Mouse (Mus musculus) intestine, postnatal 0 days (tissue): ENCODE measurements around the gene Gm43738. TPM values are rescaled to one million over a fixed set of nuclear protein-coding genes. Genes with fewer than 3 reads are reported as not detected.

Experiments used
- ATAC-seq: fragments of 200-750 bp; cut with Nextera tagmentation; 2 replicates; pipeline ENCODE4 v1.8.0; 2017; ENCODE audit warnings: mild to moderate bottlenecking, moderate TSS enrichment, moderate library complexity
- H3K27ac ChIP-seq: fragments of 300-500 bp; sonication (generic); 2 replicates; pipeline ENCODE4 v1.5.1; 2014; ENCODE audit warnings: mild to moderate bottlenecking, low read depth, low read length, moderate library complexity
- H3K27me3 ChIP-seq: fragments of 300-500 bp; sonication (generic); replicated peaks from 2 replicates; pipeline ENCODE4 v1.6.1; 2014; ENCODE audit warnings: low read length, mixed read lengths; ENCODE audit not compliant: control insufficient read depth, insufficient read depth
- H3K36me3 ChIP-seq: fragments of 300-500 bp; sonication (generic); 2 replicates; pipeline ENCODE4 v1.6.1; 2014; ENCODE audit warnings: mild to moderate bottlenecking, moderate library complexity; ENCODE audit not compliant: control insufficient read depth, insufficient read depth
- H3K4me1 ChIP-seq: fragments of 300-500 bp; sonication (generic); replicated peaks from 2 replicates; pipeline ENCODE4 v1.6.1; 2014; ENCODE audit warnings: antibody characterized with exemption, low read length, mixed read lengths; ENCODE audit not compliant: control insufficient read depth, insufficient read depth
- H3K4me2 ChIP-seq: fragments of 300-500 bp; sonication (generic); replicated peaks from 2 replicates; pipeline ENCODE4 v1.6.1; 2014; ENCODE audit warnings: low read depth, mild to moderate bottlenecking, moderate library complexity
- H3K4me3 ChIP-seq: fragments of 300-500 bp; sonication (generic); 2 replicates; pipeline ENCODE4 v1.5.1; 2014; ENCODE audit warnings: low read depth, low read length
- H3K9ac ChIP-seq: fragments of 300-500 bp; sonication (generic); 2 replicates; pipeline ENCODE4 v1.6.1; 2014; ENCODE audit warnings: mild to moderate bottlenecking, low read depth, low read length
- H3K9me3 ChIP-seq: fragments of 300-500 bp; sonication (generic); 2 replicates; pipeline ENCODE4 v1.6.1; 2016; ENCODE audit warnings: mixed run types; ENCODE audit not compliant: control insufficient read depth
- CTCF ChIP-seq: sonication (generic); IDR thresholded peaks from 2 replicates; pipeline ENCODE4 v1.5.1; 2016; ENCODE audit warnings: low read depth, mild to moderate bottlenecking, control low read depth, antibody characterized with exemption, moderate library complexity
- WGBS: fragments of 180-500 bp; shearing (Covaris S2); extraction: QIAGEN DNeasy Blood & Tissue Kit; methylation state at CpG from one replicate; pipeline ENCODE4 v1.1.7; 2014; 5-methylcytosine and 5-hydroxymethylcytosine counted together
- polyA plus RNA-seq: library from polyadenylated mRNA; unstranded; fragments of >200 nt; fragmentation: Nextera tagmentation; extraction: Ambion mirVana; gene quantifications from 2 replicates; pipeline ENCODE4 v1.2.1, GENCODE M21; 2015

Gm43738 gene
- polyA plus RNA-seq, 1 experiment from 2014 or later = not detected

DNA sequence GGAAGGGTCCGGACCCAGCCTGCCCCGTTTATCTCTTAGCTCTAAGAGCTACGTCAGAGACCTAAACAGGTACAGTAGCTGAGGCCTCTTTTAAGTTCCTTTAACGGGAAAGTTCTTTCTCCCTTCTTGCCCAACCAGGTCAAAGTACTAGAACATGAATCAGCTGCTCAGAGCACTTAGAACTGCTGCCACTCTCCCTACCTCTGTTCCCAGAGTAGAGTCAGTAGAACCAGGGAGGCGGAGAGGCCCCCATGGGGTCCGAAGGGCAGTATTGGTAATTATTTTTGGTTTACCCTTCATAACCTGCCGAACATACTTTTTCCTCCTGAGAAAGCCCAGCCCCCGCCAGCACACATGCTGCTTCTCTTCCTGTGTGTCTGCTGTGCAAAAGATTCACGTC is 23.5 kb downstream of the Gm43738 start:
- peaks cover 63% of the 10 kb centered on the region for H3K36me3 ChIP-seq
- peak; percentile 95 for ATAC-seq
- no peak for TF ChIP-seq CTCF
- peak overlapping the region; percentile 32 for H3K4me2 ChIP-seq
- no peaks in the 10 kb centered on the region for H3K27me3 ChIP-seq
- no peak overlapping the region for H3K9ac ChIP-seq
- no peak overlapping the region for H3K4me3 ChIP-seq
- no peaks in the 10 kb centered on the region for H3K9me3 ChIP-seq
- WGBS = 59% methylated on average over 9 of the region's 9 CpGs
- H3K27ac ChIP-seq = peak overlapping the region; percentile 70
- no peaks in the 10 kb centered on the region for H3K4me1 ChIP-seq

DNA sequence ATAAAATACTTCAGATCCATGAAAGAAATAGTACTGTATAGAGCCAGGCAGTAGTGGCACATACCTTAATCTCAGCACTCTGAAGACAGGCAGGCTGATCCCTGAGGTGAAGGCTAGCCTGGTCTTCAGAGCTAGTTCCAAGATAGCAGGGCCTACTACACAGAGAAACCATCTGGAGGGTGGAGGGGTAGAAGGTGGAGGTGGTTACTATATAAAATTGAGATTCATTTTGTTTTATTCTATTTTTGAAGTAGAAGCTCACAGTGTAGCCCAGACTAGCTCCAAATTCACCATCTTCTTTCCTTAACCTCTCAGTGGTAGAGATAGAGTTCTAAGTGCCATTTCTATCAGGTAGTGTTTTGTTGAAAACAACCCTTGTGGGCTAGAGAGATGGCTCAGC is 33.6 kb downstream of the Gm43738 start:
- no peak overlapping the region for H3K4me2 ChIP-seq
- H3K4me3 ChIP-seq = no peak overlapping the region
- no peaks in the 10 kb centered on the region for H3K4me1 ChIP-seq
- TF ChIP-seq CTCF = no peak
- no peaks in the 10 kb centered on the region for H3K27me3 ChIP-seq
- H3K9ac ChIP-seq = no peak overlapping the region
- no peak overlapping the region for H3K27ac ChIP-seq
- no peak for ATAC-seq
- no peaks in the 10 kb centered on the region for H3K9me3 ChIP-seq
- peaks cover 89% of the 10 kb centered on the region for H3K36me3 ChIP-seq

DNA sequence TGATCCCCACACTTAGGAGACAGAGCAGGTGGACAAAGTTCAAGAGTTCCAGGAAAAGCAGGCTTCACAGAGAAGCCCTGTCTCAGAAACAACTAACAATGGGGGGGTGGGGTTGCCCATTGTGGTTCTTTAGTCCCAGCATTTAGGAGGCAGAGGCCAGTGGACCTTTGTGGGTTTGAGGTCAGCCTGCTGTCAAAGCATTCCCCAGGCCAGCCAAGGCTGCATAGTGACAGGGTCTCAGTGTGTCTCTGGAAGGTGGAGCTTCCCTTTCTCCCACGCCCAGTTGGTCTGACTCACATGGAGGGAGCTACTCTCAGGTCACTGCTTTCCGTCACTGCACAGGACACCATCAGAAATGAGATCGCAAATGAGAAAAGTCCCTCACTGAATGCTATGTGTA is 39.2 kb downstream of the Gm43738 start:
- no peak for ATAC-seq
- Histone ChIP-seq H3K27ac (no peak overlapping the region), H3K9me3 (no peaks in the 10 kb centered on the region), H3K27me3 (no peaks in the 10 kb centered on the region), H3K4me2 (no peak overlapping the region), H3K9ac (no peak overlapping the region), H3K4me3 (no peak overlapping the region), H3K36me3 (peaks cover 73% of the 10 kb centered on the region), H3K4me1 (no peaks in the 10 kb centered on the region)
- no peak for TF ChIP-seq CTCF
- 67% methylated on average over 3 of the region's 3 CpGs for WGBS

DNA sequence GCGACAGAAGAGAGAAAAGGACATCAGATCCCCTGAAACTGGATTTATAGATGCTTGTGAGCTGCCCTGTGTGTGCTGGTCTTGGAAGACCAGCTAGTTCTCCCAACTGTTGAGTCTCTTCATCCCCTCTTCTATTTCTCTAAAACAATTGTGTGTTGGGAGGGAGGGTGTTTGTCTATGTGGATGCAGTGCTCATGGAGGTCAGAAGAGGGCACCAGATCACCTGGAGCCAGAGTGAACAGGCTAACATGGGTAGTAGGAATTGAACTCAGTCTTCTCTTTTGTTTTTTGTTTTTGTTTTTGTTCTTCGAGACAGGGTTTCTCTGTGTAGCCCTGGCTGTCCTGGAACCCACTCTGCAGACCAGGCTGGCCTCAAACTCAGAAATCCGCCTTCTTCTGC is 42.1 kb downstream of the Gm43738 start:
- Histone ChIP-seq H3K27me3 (no peaks in the 10 kb centered on the region), H3K9ac (no peak overlapping the region), H3K4me2 (no peak overlapping the region), H3K9me3 (no peaks in the 10 kb centered on the region), H3K4me3 (no peak overlapping the region), H3K27ac (no peak overlapping the region), H3K36me3 (peaks cover 74% of the 10 kb centered on the region), H3K4me1 (no peaks in the 10 kb centered on the region)
- no peak for ATAC-seq
- peak; percentile 76 for TF ChIP-seq CTCF
- WGBS = 95% methylated on average over 3 of the region's 3 CpGs

DNA sequence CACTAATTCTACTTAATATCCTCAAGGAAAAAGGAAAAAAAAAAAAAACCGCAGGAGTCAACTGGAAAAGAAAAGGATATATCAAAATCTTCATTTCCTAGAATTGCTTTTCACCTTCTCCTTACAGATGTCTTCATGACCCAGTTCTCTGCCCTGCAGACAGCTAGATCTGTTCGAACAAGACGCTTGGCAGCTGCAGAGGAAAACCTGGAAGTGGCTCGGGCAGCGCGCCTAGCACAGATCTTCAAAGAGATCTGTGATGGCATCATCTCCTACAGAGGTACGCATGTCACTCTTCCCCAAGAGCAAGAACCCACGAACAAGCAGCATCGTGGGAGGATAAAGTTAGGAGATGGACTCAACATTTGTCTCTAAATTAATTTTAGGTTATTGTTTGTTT is 42.5 kb downstream of the Gm43738 start:
- no peaks in the 10 kb centered on the region for H3K9me3 ChIP-seq
- TF ChIP-seq CTCF = no peak
- H3K4me3 ChIP-seq = no peak overlapping the region
- no peaks in the 10 kb centered on the region for H3K27me3 ChIP-seq
- H3K9ac ChIP-seq = no peak overlapping the region
- H3K4me1 ChIP-seq = no peaks in the 10 kb centered on the region
- 94% methylated on average over 9 of the region's 9 CpGs for WGBS
- ATAC-seq = no peak
- H3K36me3 ChIP-seq = peaks cover 71% of the 10 kb centered on the region
- no peak overlapping the region for H3K27ac ChIP-seq
- no peak overlapping the region for H3K4me2 ChIP-seq

DNA sequence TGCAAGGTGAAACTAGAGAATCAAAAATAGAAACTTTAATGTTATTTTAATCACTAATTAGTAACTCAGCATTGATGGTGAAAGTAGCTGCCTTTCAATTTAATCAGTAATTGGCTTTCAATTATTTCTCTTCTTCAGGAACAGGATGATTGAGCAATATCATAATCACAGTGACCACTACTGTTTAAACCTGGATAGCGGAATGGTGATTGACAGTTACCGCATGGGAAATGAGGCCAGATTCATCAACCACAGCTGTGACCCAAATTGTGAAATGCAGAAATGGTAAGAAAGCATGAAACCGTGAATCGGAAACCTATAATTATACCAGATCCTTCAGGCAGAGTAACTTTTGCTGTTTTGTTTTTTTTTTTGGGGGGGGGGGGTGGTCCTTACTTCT is 57.5 kb downstream of the Gm43738 start:
- Histone ChIP-seq H3K9me3 (no peaks in the 10 kb centered on the region), H3K4me3 (no peak overlapping the region), H3K9ac (no peak overlapping the region), H3K27me3 (no peaks in the 10 kb centered on the region), H3K36me3 (peaks cover 78% of the 10 kb centered on the region), H3K4me2 (no peak overlapping the region), H3K27ac (no peak overlapping the region), H3K4me1 (no peaks in the 10 kb centered on the region)
- no peak for ATAC-seq
- no peak for TF ChIP-seq CTCF
- WGBS = 99% methylated on average over 4 of the region's 4 CpGs

Other genes starting within 250 kb of the Gm43738 start
- 20.7 and 22.4 TPM in 2 replicates for gene Msto1, start 187.1 kb downstream of the Gm43738 start, polyA plus RNA-seq
- 7.4 and 9.0 TPM in 2 replicates for gene Ash1l, start 150.5 kb downstream of the Gm43738 start, polyA plus RNA-seq
- gene Dap3, start 149.9 kb downstream of the Gm43738 start, polyA plus RNA-seq = 91.5 and 95.9 TPM in 2 replicates
- gene Rusc1, start 7.8 kb downstream of the Gm43738 start, polyA plus RNA-seq = 29.0 and 32.5 TPM in 2 replicates
- 138 and 154 TPM in 2 replicates for gene Fdps, start 860 bp upstream of the Gm43738 start, polyA plus RNA-seq
- gene Pklr, start 35.0 kb upstream of the Gm43738 start, polyA plus RNA-seq = 91.8 and 103 TPM in 2 replicates
- 1.1 TPM in 2 replicates for gene Hcn3, start 59.1 kb upstream of the Gm43738 start, polyA plus RNA-seq
- gene Clk2, start 63.7 kb upstream of the Gm43738 start, polyA plus RNA-seq = 8.5 and 8.6 TPM in 2 replicates
- gene Scamp3, start 76.4 kb upstream of the Gm43738 start, polyA plus RNA-seq = 80.5 and 86.3 TPM in 2 replicates
- 4.9 and 5.9 TPM in 2 replicates for gene Fam189b, start 82.0 kb upstream of the Gm43738 start, polyA plus RNA-seq
- 140 TPM in 2 replicates for gene Gba, start 101.8 kb upstream of the Gm43738 start, polyA plus RNA-seq
- 15.2 and 17.2 TPM in 2 replicates for gene Thbs3, start 114.1 kb upstream of the Gm43738 start, polyA plus RNA-seq
- 140 and 145 TPM in 2 replicates for gene Mtx1, start 126.0 kb upstream of the Gm43738 start, polyA plus RNA-seq
- 3.5 and 6.7 TPM in 2 replicates for gene Muc1, start 128.0 kb upstream of the Gm43738 start, polyA plus RNA-seq
- 273 and 281 TPM in 2 replicates for gene Krtcap2, start 144.9 kb upstream of the Gm43738 start, polyA plus RNA-seq
- gene Trim46, start 145.2 kb upstream of the Gm43738 start, polyA plus RNA-seq = 1.2 and 1.3 TPM in 2 replicates
- gene Dpm3, start 158.3 kb upstream of the Gm43738 start, polyA plus RNA-seq = 120 and 128 TPM in 2 replicates
- gene Slc50a1, start 169.5 kb upstream of the Gm43738 start, polyA plus RNA-seq = 57.4 and 61.8 TPM in 2 replicates
- 50.7 and 69.8 TPM in 2 replicates for gene Efna1, start 180.0 kb upstream of the Gm43738 start, polyA plus RNA-seq
- 1.4 and 1.6 TPM in 2 replicates for gene Efna3, start 221.9 kb upstream of the Gm43738 start, polyA plus RNA-seq
- gene Efna4, start 236.9 kb upstream of the Gm43738 start, polyA plus RNA-seq = 5.1 and 5.3 TPM in 2 replicates
- 33.9 and 37.0 TPM in 2 replicates for gene Adam15, start 248.9 kb upstream of the Gm43738 start, polyA plus RNA-seq